In the genomic region with DNA sequence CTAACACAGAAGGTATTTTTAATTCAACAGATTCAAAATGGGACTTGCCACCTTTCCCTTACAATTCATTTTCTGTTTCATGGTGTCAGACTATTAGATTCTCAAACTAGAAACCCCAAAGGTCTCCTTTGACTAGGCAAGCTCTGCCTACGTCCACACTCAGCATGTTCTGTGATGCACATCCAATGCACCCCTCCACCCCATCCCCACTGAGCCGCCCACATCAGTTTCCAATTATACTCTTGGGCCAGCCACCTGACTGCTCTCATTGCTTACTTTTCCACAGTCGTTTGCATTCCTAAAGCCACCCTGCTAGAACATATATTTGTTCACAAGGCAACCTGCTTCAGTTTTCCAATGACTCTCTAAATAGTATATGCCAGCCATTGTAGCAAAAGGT, we compare ENCODE assay signal across 19 mouse cellular contexts.
"Had no signal": no experiment of that assay in that cellular context is flagged by ENCODE, and none has a peak within 500 bp of the region (broad histone marks: within the 10 kb centered on the region; RNA-seq: fewer than 3 reads in every experiment).

No protein-coding gene starts in this region.

- H3K27ac ChIP-seq: layer of hippocampus, adult 2 months; limb, embryonic 12.5 days; liver, embryonic 13.5 days; lung, embryonic 15.5 days; macrophage; midbrain, embryonic 15.5 days; neural tube, embryonic 13.5 days had no signal

- H3K4me2 ChIP-seq: limb, embryonic 12.5 days; liver, embryonic 13.5 days; lung, embryonic 15.5 days; midbrain, embryonic 11.5 days; midbrain, embryonic 15.5 days; neural tube, embryonic 13.5 days had no signal

- ATAC-seq: liver, postnatal 0 days; midbrain, embryonic 15.5 days had no signal

- H3K9ac ChIP-seq: limb, embryonic 12.5 days; liver, embryonic 13.5 days; liver, postnatal 0 days; lung, embryonic 15.5 days; midbrain, embryonic 15.5 days; neural tube, embryonic 13.5 days had no signal

- H3K4me3 ChIP-seq: layer of hippocampus, adult 2 months; limb, embryonic 12.5 days; liver, embryonic 13.5 days; lung, embryonic 15.5 days; megakaryocyte, embryonic 14.5 days; midbrain, embryonic 15.5 days; neural tube, embryonic 13.5 days had no signal

- H3K36me3 ChIP-seq: limb, embryonic 12.5 days; liver, embryonic 13.5 days; lung, embryonic 15.5 days; midbrain, embryonic 15.5 days; neural tube, embryonic 13.5 days had no signal

- H3K27me3 ChIP-seq: limb, embryonic 12.5 days; liver, embryonic 13.5 days; lung, embryonic 15.5 days; megakaryocyte, embryonic 14.5 days; midbrain, embryonic 15.5 days; neural tube, embryonic 13.5 days had no signal

- H3K9me3 ChIP-seq: limb, embryonic 12.5 days; liver, embryonic 13.5 days; lung, embryonic 15.5 days; megakaryocyte, embryonic 14.5 days; midbrain, embryonic 15.5 days; neural tube, embryonic 13.5 days had no signal

- DNase-seq: kidney, adult 11 months; kidney, postnatal 10 days; kidney, postnatal 4 days; liver; liver, embryonic 13.5 days; liver, postnatal 0 days; lung, postnatal 14 days; retina, postnatal 1 day; right cerebral cortex, postnatal 14 days; thymus, adult 18-20 months; thymus, postnatal 14 days had no signal
